Mouse (Mus musculus): ENCODE measurements around the gene Tff1.

- no peak for TF ChIP-seq EP300 (IDR thresholded peaks at IDR 0.05; ENCODE audit: low read depth)
- TF ChIP-seq CTCF (IDR thresholded peaks at IDR 0.05; ENCODE audit: low read depth), result peak; percentile 92
Observed at GRCm38 (mm10) chr17:31121975-31122374, 43.1 kb downstream of the Tff1 start.

Data from liver, postnatal 0 days (tissue).